Mouse (Mus musculus) layer of hippocampus, postnatal 10 days (tissue): ENCODE results near the gene Gm9040. TPM values are rescaled to one million over a fixed set of nuclear protein-coding genes. Genes with fewer than 3 reads are reported as not detected.
"Not testable (repeated sequence)": the region's sequence is repeated elsewhere in the genome, so short reads cannot be mapped to it uniquely, and the experiment has no call there.

ENCODE experiments used
- DNase-seq, 2 experiments: peaks; one replicate each; pipeline ENCODE4 v3.0.0; 2021; ENCODE audit warnings: low spot score in 2 of 2
- long read RNA-seq: library from polyadenylated mRNA; stranded (forward); transcript quantifications from one replicate; pipeline ENCODE4 v2.0.0, GENCODE M21; 2023
- total RNA-seq, 2 experiments: library from RNA; stranded (reverse); gene quantifications; 2 replicates each; pipeline ENCODE4 v1.2.3; 2021

The Gm9040 gene
- not detected for total RNA-seq
- long read RNA-seq: 0 reads

DNA sequence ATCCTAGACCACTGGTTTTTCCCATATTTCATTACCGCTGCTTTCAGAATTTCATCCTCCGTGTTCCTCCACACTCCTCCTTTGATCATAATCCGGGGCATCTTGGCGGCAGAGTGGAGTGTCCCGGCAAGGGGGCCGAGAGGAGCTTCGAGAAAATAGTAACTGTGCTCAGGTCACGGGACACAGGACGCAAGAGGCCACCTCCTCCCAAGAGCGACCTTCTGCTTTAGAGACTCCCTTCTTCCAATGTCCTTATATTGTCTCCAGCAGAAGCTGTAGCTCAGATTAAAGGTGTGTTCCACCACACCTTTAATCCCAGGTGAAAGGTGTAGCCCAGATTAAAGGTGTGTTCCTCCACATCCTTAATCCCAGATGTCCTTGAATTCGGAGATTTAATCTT is at the start of gene Gm9040:
Gene Gm9040, minus strand, starts transcription at position 101 of the 400 bp plus-strand sequence.
- DNase-seq: not testable (repeated sequence)

DNA sequence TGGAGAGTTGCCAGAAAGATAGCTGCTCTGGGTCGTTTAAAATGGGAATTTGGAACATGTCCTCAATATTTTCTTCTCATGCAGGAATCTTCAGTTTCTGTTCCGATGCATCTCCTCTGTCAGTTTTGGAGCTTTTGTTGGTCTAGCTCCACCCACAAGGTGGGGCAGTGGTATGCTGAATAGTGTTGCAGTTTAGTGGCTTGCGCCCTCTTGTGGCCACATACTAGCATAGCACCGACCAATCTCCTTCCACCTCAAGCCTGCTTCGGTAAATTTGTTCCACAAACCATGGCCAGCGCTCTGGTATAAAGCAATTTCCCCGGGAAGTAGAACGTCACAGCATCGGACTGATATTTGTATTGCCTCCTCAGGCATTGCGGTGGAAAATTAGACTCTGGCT is 43.7 kb upstream of the Gm9040 start:
- DNase-seq: peak; percentile 87 to 89

- DNase-seq: no peak
These were observed 42.7 kb upstream of the Gm9040 start for GRCm38 (mm10) chr10:118369518-118369917.

GRCm38 (mm10) chr10:118354005-118354404 is 27.2 kb upstream of the Gm9040 start, which contains the start of gene Gm9049:
Gene Gm9049, minus strand, starts transcription at chr10:118354105.
- DNase-seq: not testable (repeated sequence)

GRCm38 (mm10) chr10:118348579-118348978 is 21.8 kb upstream of the Gm9040 start, which contains the start of gene Gm9048:
Gene Gm9048, minus strand, starts transcription at chr10:118348679.
- DNase-seq: not testable (repeated sequence)

GRCm38 (mm10) chr10:118343155-118343554 is 16.4 kb upstream of the Gm9040 start, which contains the start of gene Gm9046:
Gene Gm9046, minus strand, starts transcription at chr10:118343255.
- DNase-seq: not testable (repeated sequence)

DNA sequence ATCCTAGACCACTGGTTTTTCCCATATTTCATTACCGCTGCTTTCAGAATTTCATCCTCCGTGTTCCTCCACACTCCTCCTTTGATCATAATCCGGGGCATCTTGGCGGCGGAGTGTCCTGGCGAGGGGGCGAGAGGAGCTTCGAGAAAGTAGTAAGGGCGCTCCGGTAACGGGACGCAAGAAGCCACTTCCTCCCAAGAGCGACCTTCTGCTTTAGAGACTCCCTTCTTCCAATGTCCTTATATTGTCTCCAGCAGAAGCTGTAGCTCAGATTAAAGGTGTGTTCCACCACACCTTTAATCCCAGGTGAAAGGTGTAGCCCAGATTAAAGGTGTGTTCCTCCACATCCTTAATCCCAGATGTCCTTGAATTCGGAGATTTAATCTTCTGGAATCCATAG is 11.0 kb upstream of the Gm9040 start, which contains the start of gene Gm9045:
Gene Gm9045, minus strand, starts transcription at position 101 of the 400 bp plus-strand sequence.
- DNase-seq: not testable (repeated sequence)

- DNase-seq: not testable (repeated sequence)
These were observed 5.5 kb upstream of the Gm9040 start, which contains the start of gene Gm9044 for GRCm38 (mm10) chr10:118332308-118332707. Gene Gm9044, minus strand, starts transcription at chr10:118332408.

DNA sequence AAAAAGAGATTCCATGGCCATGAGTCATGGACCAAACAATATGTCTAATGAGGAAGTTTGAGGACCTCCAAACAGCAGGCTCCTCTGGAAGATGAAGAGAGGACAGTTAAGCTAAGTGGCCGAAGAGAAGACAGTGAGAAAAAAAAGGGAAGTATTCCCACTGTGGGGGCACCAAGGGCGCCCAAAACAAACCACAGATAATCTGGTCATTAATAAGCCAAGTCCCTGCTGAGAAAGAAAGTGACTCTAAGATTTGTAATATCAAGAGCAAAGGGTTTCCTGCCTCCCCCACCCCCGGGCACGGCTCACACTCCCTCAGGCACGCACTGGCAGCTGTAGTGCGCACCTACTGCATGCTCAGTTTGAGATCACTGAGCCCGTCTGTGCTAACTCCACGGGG is 7.7 kb downstream of the Gm9040 start:
- no peak for DNase-seq

GRCm38 (mm10) chr10:118302133-118302532 is 24.6 kb downstream of the Gm9040 start:
- not testable (repeated sequence) for DNase-seq

DNA sequence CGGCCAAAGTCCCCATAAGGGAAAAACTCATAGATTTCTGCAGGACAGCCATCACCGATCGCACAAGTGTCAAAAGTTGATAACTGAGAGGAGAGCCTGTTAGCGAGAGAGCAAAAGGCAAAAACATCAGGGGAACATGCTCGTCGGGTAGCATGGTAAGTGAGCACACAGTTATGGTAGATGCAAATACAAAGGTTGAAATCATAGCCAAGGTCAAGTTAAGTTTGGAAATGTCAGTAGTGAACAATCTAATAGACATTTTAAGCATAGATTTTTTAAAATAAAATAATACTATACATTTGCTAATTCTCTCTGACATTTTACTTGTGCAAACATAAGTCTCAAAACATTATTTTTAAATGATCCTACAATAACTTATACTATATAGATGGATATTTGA is 31.8 kb downstream of the Gm9040 start, which contains the start of gene Iltifb:
Gene Iltifb, minus strand, starts transcription at position 101 of the 400 bp plus-strand sequence.
- DNase-seq: no peak

- not testable (repeated sequence) for DNase-seq
These were observed 43.8 kb downstream of the Gm9040 start for GRCm38 (mm10) chr10:118283016-118283415.

DNA sequence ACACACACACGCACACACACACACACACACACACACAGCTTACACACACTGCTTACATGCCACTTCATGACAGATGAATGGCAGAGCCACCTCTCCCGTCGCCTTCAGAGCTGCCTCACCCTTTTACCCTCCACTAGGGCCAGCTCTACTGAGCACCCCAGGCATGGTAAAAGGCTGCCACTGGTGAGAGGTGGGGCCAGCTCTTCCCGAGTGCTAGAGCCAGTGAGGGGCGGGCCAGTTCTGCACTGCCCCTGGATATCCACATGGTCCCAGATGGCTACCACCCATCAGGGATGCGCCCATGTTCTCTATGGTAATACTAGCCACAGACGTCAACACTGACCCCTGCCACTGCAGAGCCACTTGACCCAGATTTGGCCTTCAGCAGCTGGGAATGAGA is 44.2 kb downstream of the Gm9040 start:
- DNase-seq: not testable (repeated sequence)

DNA sequence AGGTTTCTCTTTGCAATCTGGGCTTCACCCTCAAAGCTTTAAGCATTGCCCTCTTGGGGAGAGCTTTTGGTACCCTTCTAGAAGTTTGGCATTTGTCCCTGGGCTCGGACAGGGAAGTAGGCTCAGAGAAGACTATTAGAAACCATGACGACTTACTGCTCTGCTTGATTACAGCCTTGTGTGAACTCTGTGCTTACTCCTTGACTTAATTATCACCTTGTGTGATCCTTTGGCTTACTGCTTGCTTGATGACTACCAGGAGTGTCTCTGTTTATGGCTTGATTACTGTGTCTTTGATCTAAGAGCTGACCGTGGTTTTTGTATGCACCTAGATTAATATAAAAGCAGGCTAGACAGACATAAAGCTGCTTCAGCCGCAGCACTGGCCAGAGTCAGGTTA is 48.7 kb downstream of the Gm9040 start:
- DNase-seq: not testable (repeated sequence)

Other genes starting within 250 kb of the Gm9040 start
- gene Mdm1, start 185.2 kb downstream of the Gm9040 start, total RNA-seq: 10 to 100 TPM; 13.2 to 15.2 TPM
- gene Il22, start 122.0 kb downstream of the Gm9040 start, total RNA-seq: not detected
- gene Gm32717, start 86.2 kb downstream of the Gm9040 start, total RNA-seq: under 1 TPM; 0.69 to 0.78 TPM
- under 1 TPM; 0.69 to 0.78 TPM for gene Gm32802, start 68.3 kb downstream of the Gm9040 start, total RNA-seq
- not detected for gene Iltifb, start 31.9 kb downstream of the Gm9040 start, total RNA-seq
- gene Gm9044, start 5.4 kb upstream of the Gm9040 start, total RNA-seq: not detected
- not detected for gene Gm9045, start 10.9 kb upstream of the Gm9040 start, total RNA-seq
- gene Gm9046, start 16.3 kb upstream of the Gm9040 start, total RNA-seq: not detected
- not detected for gene Gm9048, start 21.7 kb upstream of the Gm9040 start, total RNA-seq
- gene Gm9049, start 27.1 kb upstream of the Gm9040 start, total RNA-seq: not detected
- gene Ifng, start 114.1 kb upstream of the Gm9040 start, total RNA-seq: not detected